Comparison of ENCODE assay signal across 13 mouse cellular contexts in genomic region chr10:41751867-41752480, GRCm38 (mm10). TPM values are rescaled to one million over a fixed set of nuclear protein-coding genes. Genes with fewer than 3 reads are reported as not detected.
A peak's percentile ranks its signal among the peaks of the same experiment; 100 is the strongest.
DNase-seq lines count a peak whose midpoint lies in the region; ATAC-seq and TF ChIP-seq lines count a peak whose summit lies in the region.
"Had no signal": no experiment of that assay in that cellular context is flagged by ENCODE, and none has a peak within 500 bp of the region (broad histone marks: within the 10 kb centered on the region; RNA-seq: fewer than 3 reads in every experiment).

No protein-coding gene starts in this region.

- no peaks in the 10 kb centered on the region for H3K27me3 ChIP-seq in heart, embryonic 13.5 days (replicated peaks)
- H3K27me3 ChIP-seq in heart, embryonic 12.5 days (replicated peaks) = no peaks in the 10 kb centered on the region
- no peaks in the 10 kb centered on the region for H3K27me3 ChIP-seq in small intestine, adult 2 months (ENCODE audit: control insufficient read depth, insufficient read depth, low read length)
- no peaks in the 10 kb centered on the region for H3K27me3 ChIP-seq in hindbrain, embryonic 12.5 days
- H3K27me3 ChIP-seq in forebrain, embryonic 15.5 days = no peaks in the 10 kb centered on the region
- H3K27me3 ChIP-seq: neural tube, embryonic 15.5 days had no signal

- no peak for TF ChIP-seq POLR2A in small intestine, adult 2 months (IDR thresholded peaks at IDR 0.05; ENCODE audit: low read depth, low read length)

- peaks cover 8% of the 10 kb centered on the region for H3K4me1 ChIP-seq in heart, embryonic 13.5 days
- H3K4me1 ChIP-seq in heart, embryonic 12.5 days (replicated peaks) = peaks cover 10% of the 10 kb centered on the region; the same call in 1 of the 2 replicates
- H3K4me1 ChIP-seq in small intestine, adult 2 months (ENCODE audit: control insufficient read depth, insufficient read depth, insufficient read length, low read length) = no peaks in the 10 kb centered on the region
- H3K4me1 ChIP-seq in hindbrain, embryonic 12.5 days = no peaks in the 10 kb centered on the region
- peaks cover 1% of the 10 kb centered on the region; the same call in 1 of the 2 replicates for H3K4me1 ChIP-seq in forebrain, embryonic 15.5 days
- H3K4me1 ChIP-seq: neural tube, embryonic 15.5 days had no signal

- 0 out of 2 replicates have a peak overlapping the region, but pooled peaks have one; percentile 4 for H3K4me2 ChIP-seq in heart, embryonic 13.5 days
- no peak overlapping the region for H3K4me2 ChIP-seq in heart, embryonic 12.5 days
- no peak overlapping the region for H3K4me2 ChIP-seq in hindbrain, embryonic 12.5 days (replicated peaks)
- H3K4me2 ChIP-seq in forebrain, embryonic 15.5 days (replicated peaks) = no peak overlapping the region
- H3K4me2 ChIP-seq: neural tube, embryonic 15.5 days had no signal

- no peak for ATAC-seq in heart, embryonic 13.5 days (ENCODE audit: extremely low read depth, insufficient number of reproducible peaks, low FRiP score, low TSS enrichment)
- no peak for ATAC-seq in heart, embryonic 12.5 days (ENCODE audit: insufficient number of reproducible peaks, low FRiP score)
- ATAC-seq in CD4-positive, CD25-positive, alpha-beta regulatory T cell, adult 4 months = peak; percentile 84
- peak; percentile 90 for ATAC-seq in granulocyte monocyte progenitor cell, adult 5-6 weeks (replicated peaks; ENCODE audit: poor library complexity, severe bottlenecking)
- no peak for ATAC-seq in hindbrain, embryonic 12.5 days (ENCODE audit: low FRiP score)
- ATAC-seq in forebrain, embryonic 15.5 days (replicated peaks) = no peak

- H3K4me3 ChIP-seq in heart, embryonic 13.5 days = no peak overlapping the region
- no peak overlapping the region for H3K4me3 ChIP-seq in heart, embryonic 12.5 days
- H3K4me3 ChIP-seq in small intestine, adult 2 months (ENCODE audit: low read depth, low read length) = peak overlapping the region; percentile 30; the same call in 1 of the 2 replicates
- H3K4me3 ChIP-seq in hindbrain, embryonic 12.5 days = no peak overlapping the region
- H3K4me3 ChIP-seq in forebrain, embryonic 15.5 days = no peak overlapping the region
- H3K4me3 ChIP-seq: heart, adult 2 months; neural tube, embryonic 15.5 days had no signal

- no peaks in the 10 kb centered on the region for H3K36me3 ChIP-seq in heart, embryonic 13.5 days
- no peaks in the 10 kb centered on the region for H3K36me3 ChIP-seq in heart, embryonic 12.5 days
- no peaks in the 10 kb centered on the region for H3K36me3 ChIP-seq in small intestine, adult 2 months (ENCODE audit: control insufficient read depth, insufficient read depth, low read length)
- H3K36me3 ChIP-seq in hindbrain, embryonic 12.5 days = no peaks in the 10 kb centered on the region
- no peaks in the 10 kb centered on the region for H3K36me3 ChIP-seq in forebrain, embryonic 15.5 days
- H3K36me3 ChIP-seq: neural tube, embryonic 15.5 days had no signal

- no peak for DNase-seq in cerebellum, adult 18-20 months
- DNase-seq: adrenal gland, postnatal 14 days; cerebellum, postnatal 14 days; heart, adult 2 months; kidney, adult 18-20 months had no signal

- no peak for TF ChIP-seq CTCF in small intestine, adult 2 months (IDR thresholded peaks at IDR 0.05; ENCODE audit: extremely low read depth, insufficient read length, insufficient replicate concordance, low read depth, low read length)

- H3K9ac ChIP-seq in heart, embryonic 13.5 days = no peak overlapping the region
- H3K9ac ChIP-seq in heart, embryonic 12.5 days = no peak overlapping the region
- no peak overlapping the region for H3K9ac ChIP-seq in hindbrain, embryonic 12.5 days
- H3K9ac ChIP-seq in forebrain, embryonic 15.5 days (replicated peaks) = no peak overlapping the region
- H3K9ac ChIP-seq: neural tube, embryonic 15.5 days had no signal

- H3K9me3 ChIP-seq in heart, embryonic 13.5 days = no peaks in the 10 kb centered on the region
- H3K9me3 ChIP-seq in heart, embryonic 12.5 days (replicated peaks) = no peaks in the 10 kb centered on the region
- no peaks in the 10 kb centered on the region for H3K9me3 ChIP-seq in hindbrain, embryonic 12.5 days (replicated peaks)
- no peaks in the 10 kb centered on the region for H3K9me3 ChIP-seq in forebrain, embryonic 15.5 days
- H3K9me3 ChIP-seq: neural tube, embryonic 15.5 days had no signal

- WGBS in heart, embryonic 13.5 days = 60% methylated on average over 14 of the region's 14 CpGs
- 65% methylated on average over 14 of the region's 14 CpGs for WGBS in heart, embryonic 12.5 days
- 69% methylated on average over 14 of the region's 14 CpGs for WGBS in small intestine, adult 2 months
- 84% methylated on average over 14 of the region's 14 CpGs for WGBS in hindbrain, embryonic 12.5 days
- WGBS in forebrain, embryonic 15.5 days = 89% methylated on average over 14 of the region's 14 CpGs

- no peak overlapping the region for H3K27ac ChIP-seq in heart, embryonic 13.5 days (replicated peaks)
- no peak overlapping the region for H3K27ac ChIP-seq in heart, embryonic 12.5 days (ENCODE audit: poor library complexity, severe bottlenecking)
- no peak overlapping the region for H3K27ac ChIP-seq in small intestine, adult 2 months (ENCODE audit: insufficient read depth, low read depth, low read length)
- no peak overlapping the region for H3K27ac ChIP-seq in hindbrain, embryonic 12.5 days
- no peak overlapping the region for H3K27ac ChIP-seq in forebrain, embryonic 15.5 days (replicated peaks)
- H3K27ac ChIP-seq: heart, adult 2 months; neural tube, embryonic 15.5 days had no signal

RNA-seq across cellular contexts. Expression of gene Ccdc162, which starts 35.5 kb away (rescaled TPM):
- 0.27 and 0.38 TPM in 2 replicates for polyA plus RNA-seq in heart, embryonic 13.5 days (2015; fragmentation: Nextera tagmentation; extraction: Ambion mirVana)
- 0.34 and 0.37 TPM in 2 replicates for polyA plus RNA-seq in heart, embryonic 12.5 days (2016; fragmentation: Nextera tagmentation; extraction: Ambion mirVana)
- polyA plus RNA-seq in CD4-positive, CD25-positive, alpha-beta regulatory T cell, adult 4 months (2017; shearing (Covaris generic)) = 1 to 10 TPM; 1.5 to 1.6 TPM
- total RNA-seq in granulocyte monocyte progenitor cell, adult 5-6 weeks (2014; fragmentation: Nextera tagmentation) = 9.7 TPM in 1 of 2 replicates, not detected in the other
- total RNA-seq in granulocyte monocyte progenitor cell, adult 5-6 weeks (2017) = 0.05 and 0.56 TPM in 2 replicates
- polyA plus RNA-seq in small intestine, adult 2 months (2012; rRNA removed) = 0.08 and 0.37 TPM in 2 replicates
- 0.96 and 1.4 TPM in 2 replicates for polyA plus RNA-seq in hindbrain, embryonic 12.5 days (2016; fragmentation: Nextera tagmentation; extraction: Ambion mirVana)
- 0.26 and 0.46 TPM in 2 replicates for polyA plus RNA-seq in forebrain, embryonic 15.5 days (2015; fragmentation: Nextera tagmentation; extraction: Ambion mirVana)

RNA-seq across cellular contexts. Expression of gene Cep57l1, which starts 57.7 kb away (rescaled TPM):
- polyA plus RNA-seq in heart, embryonic 13.5 days (2015; fragmentation: Nextera tagmentation; extraction: Ambion mirVana) = 19.9 and 20.8 TPM in 2 replicates
- 19.3 and 21.8 TPM in 2 replicates for polyA plus RNA-seq in heart, embryonic 12.5 days (2016; fragmentation: Nextera tagmentation; extraction: Ambion mirVana)
- 10 to 100 TPM; 22.2 to 27.1 TPM for polyA plus RNA-seq in CD4-positive, CD25-positive, alpha-beta regulatory T cell, adult 4 months (2017; shearing (Covaris generic))
- total RNA-seq in granulocyte monocyte progenitor cell, adult 5-6 weeks (2014; fragmentation: Nextera tagmentation) = 36.0 and 47.6 TPM in 2 replicates
- 29.2 and 43.4 TPM in 2 replicates for total RNA-seq in granulocyte monocyte progenitor cell, adult 5-6 weeks (2017)
- 0.13 and 0.52 TPM in 2 replicates for polyA plus RNA-seq in small intestine, adult 2 months (2012; rRNA removed)
- 19.7 and 21.9 TPM in 2 replicates for polyA plus RNA-seq in hindbrain, embryonic 12.5 days (2016; fragmentation: Nextera tagmentation; extraction: Ambion mirVana)
- 19.9 and 21.5 TPM in 2 replicates for polyA plus RNA-seq in forebrain, embryonic 15.5 days (2015; fragmentation: Nextera tagmentation; extraction: Ambion mirVana)

RNA-seq across cellular contexts. Expression of gene Sesn1, which starts 57.8 kb away (rescaled TPM):
- polyA plus RNA-seq in heart, embryonic 13.5 days (2015; fragmentation: Nextera tagmentation; extraction: Ambion mirVana) = 28.1 and 28.5 TPM in 2 replicates
- 27.8 and 28.6 TPM in 2 replicates for polyA plus RNA-seq in heart, embryonic 12.5 days (2016; fragmentation: Nextera tagmentation; extraction: Ambion mirVana)
- polyA plus RNA-seq in CD4-positive, CD25-positive, alpha-beta regulatory T cell, adult 4 months (2017; shearing (Covaris generic)) = 100 to 1,000 TPM; 117 to 130 TPM
- 30.8 and 31.3 TPM in 2 replicates for total RNA-seq in granulocyte monocyte progenitor cell, adult 5-6 weeks (2014; fragmentation: Nextera tagmentation)
- total RNA-seq in granulocyte monocyte progenitor cell, adult 5-6 weeks (2017) = 21.9 and 24.0 TPM in 2 replicates
- 20.7 and 55.4 TPM in 2 replicates for polyA plus RNA-seq in small intestine, adult 2 months (2012; rRNA removed)
- 33.0 and 35.1 TPM in 2 replicates for polyA plus RNA-seq in hindbrain, embryonic 12.5 days (2016; fragmentation: Nextera tagmentation; extraction: Ambion mirVana)
- 55.7 and 56.4 TPM in 2 replicates for polyA plus RNA-seq in forebrain, embryonic 15.5 days (2015; fragmentation: Nextera tagmentation; extraction: Ambion mirVana)

Comparison
In these comparisons a context has a peak if more than half of its experiments do, and no peak if none do; other contexts are left out.
1. ATAC-seq: peak in CD4-positive, CD25-positive, alpha-beta regulatory T cell, adult 4 months (single experiment) and granulocyte monocyte progenitor cell, adult 5-6 weeks (single experiment); none in heart, embryonic 13.5 days (single experiment), heart, embryonic 12.5 days (single experiment), hindbrain, embryonic 12.5 days (single experiment) and forebrain, embryonic 15.5 days (single experiment).
2. RNA of gene Cep57l1, which starts 57.7 kb away (polyA plus RNA-seq): 22.2 to 27.1 TPM in CD4-positive, CD25-positive, alpha-beta regulatory T cell, adult 4 months, 19.3 to 21.8 TPM in heart, embryonic 12.5 days, 19.9 to 20.8 TPM in heart, embryonic 13.5 days, 19.9 to 21.5 TPM in forebrain, embryonic 15.5 days and 19.7 to 21.9 TPM in hindbrain, embryonic 12.5 days; 0.13 to 0.52 TPM in small intestine, adult 2 months; every median in the first group is over 10 times any median in the second.